Mouse (Mus musculus): Measurements from ENCODE around the gene N4bp2l2. TPM values are rescaled to one million over a fixed set of nuclear protein-coding genes. Genes with fewer than 3 reads are reported as not detected.

The N4bp2l2 gene
- polyA plus RNA-seq, 1 experiment from 2014 or later: 43.9 TPM

DNA sequence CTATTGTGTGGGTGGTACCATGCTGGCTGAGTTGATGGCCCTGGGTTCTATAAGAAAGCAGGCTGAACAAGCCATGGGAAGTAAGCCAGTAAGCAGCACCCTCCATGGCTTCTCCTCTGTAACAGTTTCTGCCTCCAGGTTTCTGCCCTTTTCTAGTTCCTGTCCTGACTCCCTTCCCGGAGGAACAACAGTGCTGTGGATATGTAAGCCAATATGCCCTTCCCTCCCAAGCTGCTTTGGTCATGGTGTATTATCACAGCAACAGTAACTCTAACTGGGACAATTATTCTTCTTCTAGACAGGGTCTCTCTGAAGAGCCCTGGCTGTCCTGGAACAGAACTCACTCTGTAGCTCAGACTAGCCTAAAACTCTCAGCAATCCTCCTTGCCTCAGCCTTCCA, 54.8 kb downstream of the N4bp2l2 start:
- Histone ChIP-seq H3K9me3 (ENCODE audit: control insufficient read depth, low read length) (no peaks in the 10 kb centered on the region), H3K9ac (ENCODE audit: low read length) (no peak overlapping the region), H3K27me3 (replicated peaks; ENCODE audit: control insufficient read depth, insufficient read depth, low read length) (no peaks in the 10 kb centered on the region), H3K4me3 (ENCODE audit: low read depth, low read length) (no peak overlapping the region), H3K27ac (ENCODE audit: low read depth) (no peak overlapping the region), H3K36me3 (ENCODE audit: control insufficient read depth, insufficient read depth, low read length) (no peaks in the 10 kb centered on the region), H3K4me1 (replicated peaks; ENCODE audit: control insufficient read depth, insufficient read depth, low read length) (no peaks in the 10 kb centered on the region), H3K4me2 (ENCODE audit: low read length) (no peak overlapping the region)
- ATAC-seq (replicated peaks; ENCODE audit: low FRiP score, low TSS enrichment, low read depth) (no peak), DNase-seq (ENCODE audit: low spot score) (no peak)
- WGBS: 85% methylated on average over 1 of the region's 1 CpGs

DNA sequence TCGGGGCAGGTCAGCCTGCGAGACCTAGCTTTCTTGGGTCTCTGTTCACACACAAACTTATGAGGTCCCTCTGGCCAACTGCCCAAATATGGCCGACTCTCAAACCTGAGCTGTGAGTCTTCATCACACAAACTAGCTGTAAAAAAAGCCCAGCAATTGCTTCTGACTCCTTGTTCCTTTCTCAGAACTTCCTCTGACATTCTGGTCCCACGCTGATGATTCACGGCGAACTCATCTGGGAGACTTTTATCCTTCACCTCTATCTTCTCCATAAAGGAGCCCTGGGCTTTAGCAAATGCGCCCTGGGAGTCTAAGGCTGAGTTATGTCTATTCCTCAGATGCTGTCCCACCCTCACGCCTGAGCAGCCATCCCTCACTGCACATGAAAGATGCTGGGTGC, 58.4 kb downstream of the N4bp2l2 start:
- Histone ChIP-seq H3K36me3 (ENCODE audit: control insufficient read depth, insufficient read depth, low read length) (no peaks in the 10 kb centered on the region), H3K4me1 (replicated peaks; ENCODE audit: control insufficient read depth, insufficient read depth, low read length) (no peaks in the 10 kb centered on the region), H3K27me3 (replicated peaks; ENCODE audit: control insufficient read depth, insufficient read depth, low read length) (no peaks in the 10 kb centered on the region), H3K9me3 (ENCODE audit: control insufficient read depth, low read length) (no peaks in the 10 kb centered on the region), H3K4me3 (ENCODE audit: low read depth, low read length) (no peak overlapping the region), H3K27ac (ENCODE audit: low read depth) (no peak overlapping the region), H3K4me2 (ENCODE audit: low read length) (no peak overlapping the region), H3K9ac (ENCODE audit: low read length) (no peak overlapping the region)
- ATAC-seq (replicated peaks; ENCODE audit: low FRiP score, low TSS enrichment, low read depth): no peak
- 88% methylated on average over 8 of the region's 8 CpGs for WGBS
- no peak for DNase-seq (ENCODE audit: low spot score)

DNA sequence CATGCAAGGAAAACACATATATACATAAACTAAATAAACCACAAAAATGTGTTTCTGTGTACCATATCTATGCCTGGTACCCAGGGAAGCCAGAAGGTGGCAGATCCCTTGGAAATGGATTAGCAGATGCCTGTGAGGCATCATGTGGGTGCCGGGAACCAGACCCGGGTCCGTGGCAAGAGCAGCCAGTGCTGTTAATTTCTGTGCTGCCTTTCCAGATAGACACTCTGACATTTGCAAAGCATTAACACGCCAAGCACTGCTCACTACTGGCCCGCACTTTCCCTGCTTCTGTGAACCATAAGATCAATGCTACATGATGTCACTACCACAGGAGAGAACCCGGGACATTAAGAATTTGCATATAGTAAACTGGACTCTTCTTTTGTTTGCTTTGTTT, 59.9 kb downstream of the N4bp2l2 start:
- ATAC-seq (replicated peaks; ENCODE audit: low FRiP score, low TSS enrichment, low read depth): no peak
- Histone ChIP-seq H3K9me3 (ENCODE audit: control insufficient read depth, low read length) (no peaks in the 10 kb centered on the region), H3K4me2 (ENCODE audit: low read length) (no peak overlapping the region), H3K27ac (ENCODE audit: low read depth) (no peak overlapping the region), H3K9ac (ENCODE audit: low read length) (no peak overlapping the region), H3K4me1 (replicated peaks; ENCODE audit: control insufficient read depth, insufficient read depth, low read length) (0 out of 2 replicates have a peak, but pooled peaks cover 4% of the 10 kb centered on the region), H3K4me3 (ENCODE audit: low read depth, low read length) (no peak overlapping the region), H3K27me3 (replicated peaks; ENCODE audit: control insufficient read depth, insufficient read depth, low read length) (no peaks in the 10 kb centered on the region), H3K36me3 (ENCODE audit: control insufficient read depth, insufficient read depth, low read length) (no peaks in the 10 kb centered on the region)
- DNase-seq (ENCODE audit: low spot score): no peak
- 92% methylated on average over 6 of the region's 6 CpGs for WGBS

DNA sequence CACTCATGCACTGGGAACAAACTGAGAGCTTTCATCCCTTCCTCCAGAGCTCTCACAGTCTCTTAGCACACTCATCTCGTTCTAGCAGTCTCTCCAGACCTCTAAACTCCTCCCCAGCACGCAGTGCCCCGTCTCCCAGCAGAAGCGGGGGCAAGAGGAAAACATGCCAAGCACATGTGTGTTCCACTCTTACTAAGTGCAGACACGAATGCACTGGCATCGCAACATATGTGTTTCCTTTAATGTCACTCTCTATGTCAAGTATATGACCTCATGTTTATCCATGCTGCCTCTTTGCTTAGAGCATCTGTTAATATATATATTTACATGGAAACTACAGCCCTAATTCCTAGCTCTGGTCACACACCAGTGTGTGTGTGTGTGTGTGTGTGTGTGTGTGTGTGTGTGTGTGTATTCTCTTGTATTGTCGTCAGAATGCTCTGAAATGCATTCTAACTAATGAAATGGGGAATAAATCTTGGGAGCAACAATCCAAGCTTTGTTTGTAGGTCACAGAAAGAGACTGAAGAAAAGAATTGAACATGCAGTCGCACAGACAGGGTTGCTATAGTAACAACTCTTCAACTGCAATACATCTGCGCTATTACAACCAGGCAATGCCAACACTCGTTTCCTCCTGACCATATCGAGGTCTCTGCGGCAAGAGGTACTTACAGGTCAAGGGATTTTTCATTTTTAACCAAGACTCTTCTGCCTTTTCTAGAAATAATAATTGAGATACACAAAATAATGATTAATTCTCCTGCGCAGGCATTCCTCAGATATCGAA, 64.3 kb downstream of the N4bp2l2 start:
- ATAC-seq (replicated peaks; ENCODE audit: low FRiP score, low TSS enrichment, low read depth) (no peak), DNase-seq (ENCODE audit: low spot score) (no peak)
- WGBS: 71% methylated on average over 14 of the region's 14 CpGs
- Histone ChIP-seq H3K27ac (ENCODE audit: low read depth) (no peak overlapping the region), H3K36me3 (ENCODE audit: control insufficient read depth, insufficient read depth, low read length) (no peaks in the 10 kb centered on the region), H3K9me3 (ENCODE audit: control insufficient read depth, low read length) (no peaks in the 10 kb centered on the region), H3K4me1 (replicated peaks; ENCODE audit: control insufficient read depth, insufficient read depth, low read length) (0 out of 2 replicates have a peak, but pooled peaks cover 4% of the 10 kb centered on the region), H3K27me3 (replicated peaks; ENCODE audit: control insufficient read depth, insufficient read depth, low read length) (no peaks in the 10 kb centered on the region), H3K4me2 (ENCODE audit: low read length) (no peak overlapping the region), H3K4me3 (ENCODE audit: low read depth, low read length) (no peak overlapping the region), H3K9ac (ENCODE audit: low read length) (no peak overlapping the region)

DNA sequence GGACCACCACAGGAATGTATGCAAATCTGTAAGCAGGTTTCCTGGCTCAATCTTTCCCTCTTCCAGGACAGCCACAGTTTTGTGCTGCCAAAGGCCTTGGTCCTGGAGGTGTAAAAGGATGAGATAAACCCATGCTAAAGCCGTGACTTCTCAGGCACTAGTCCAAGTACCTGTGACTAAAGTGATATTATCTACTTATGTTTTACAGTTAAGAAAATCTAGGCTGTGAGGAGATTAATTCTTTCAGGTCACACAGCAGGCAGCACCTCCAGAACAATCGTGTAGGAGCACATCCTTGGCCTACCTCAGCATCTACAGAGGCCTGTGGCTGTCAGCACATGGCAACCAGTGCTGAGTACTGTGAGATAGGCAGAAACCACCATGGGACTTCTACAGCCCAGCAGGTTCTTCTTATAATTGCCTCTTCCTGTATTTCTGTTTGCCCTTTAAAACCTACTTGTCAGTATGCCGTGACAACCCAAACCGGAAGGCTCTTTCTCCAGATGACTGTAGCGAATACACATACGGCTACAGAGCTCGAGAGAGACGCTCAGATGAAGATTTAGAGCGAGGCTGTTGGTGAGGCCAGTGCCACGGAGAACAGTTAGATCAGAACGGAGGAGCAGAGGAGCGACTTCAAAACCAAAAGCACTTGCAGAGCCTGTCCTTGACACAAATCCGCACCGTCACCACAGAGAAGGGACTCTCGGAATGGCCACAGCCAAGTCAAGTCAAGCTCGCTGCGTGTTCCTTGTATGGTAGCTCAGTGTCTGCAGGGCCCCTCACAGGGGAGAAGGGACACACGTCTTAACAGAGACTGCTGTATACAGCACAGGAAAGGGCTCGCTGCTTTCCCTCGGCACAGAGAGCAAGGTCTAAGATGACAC, 65.2 kb downstream of the N4bp2l2 start:
- no peak for ATAC-seq (replicated peaks; ENCODE audit: low FRiP score, low TSS enrichment, low read depth)
- Histone ChIP-seq H3K4me3 (ENCODE audit: low read depth, low read length) (no peak overlapping the region), H3K9ac (ENCODE audit: low read length) (no peak overlapping the region), H3K36me3 (ENCODE audit: control insufficient read depth, insufficient read depth, low read length) (no peaks in the 10 kb centered on the region), H3K4me2 (ENCODE audit: low read length) (no peak overlapping the region), H3K27ac (ENCODE audit: low read depth) (no peak overlapping the region), H3K9me3 (ENCODE audit: control insufficient read depth, low read length) (no peaks in the 10 kb centered on the region), H3K27me3 (replicated peaks; ENCODE audit: control insufficient read depth, insufficient read depth, low read length) (no peaks in the 10 kb centered on the region), H3K4me1 (replicated peaks; ENCODE audit: control insufficient read depth, insufficient read depth, low read length) (0 out of 2 replicates have a peak, but pooled peaks cover 4% of the 10 kb centered on the region)
- WGBS: 72% methylated on average over 20 of the region's 20 CpGs
- DNase-seq (ENCODE audit: low spot score): no peak

DNA sequence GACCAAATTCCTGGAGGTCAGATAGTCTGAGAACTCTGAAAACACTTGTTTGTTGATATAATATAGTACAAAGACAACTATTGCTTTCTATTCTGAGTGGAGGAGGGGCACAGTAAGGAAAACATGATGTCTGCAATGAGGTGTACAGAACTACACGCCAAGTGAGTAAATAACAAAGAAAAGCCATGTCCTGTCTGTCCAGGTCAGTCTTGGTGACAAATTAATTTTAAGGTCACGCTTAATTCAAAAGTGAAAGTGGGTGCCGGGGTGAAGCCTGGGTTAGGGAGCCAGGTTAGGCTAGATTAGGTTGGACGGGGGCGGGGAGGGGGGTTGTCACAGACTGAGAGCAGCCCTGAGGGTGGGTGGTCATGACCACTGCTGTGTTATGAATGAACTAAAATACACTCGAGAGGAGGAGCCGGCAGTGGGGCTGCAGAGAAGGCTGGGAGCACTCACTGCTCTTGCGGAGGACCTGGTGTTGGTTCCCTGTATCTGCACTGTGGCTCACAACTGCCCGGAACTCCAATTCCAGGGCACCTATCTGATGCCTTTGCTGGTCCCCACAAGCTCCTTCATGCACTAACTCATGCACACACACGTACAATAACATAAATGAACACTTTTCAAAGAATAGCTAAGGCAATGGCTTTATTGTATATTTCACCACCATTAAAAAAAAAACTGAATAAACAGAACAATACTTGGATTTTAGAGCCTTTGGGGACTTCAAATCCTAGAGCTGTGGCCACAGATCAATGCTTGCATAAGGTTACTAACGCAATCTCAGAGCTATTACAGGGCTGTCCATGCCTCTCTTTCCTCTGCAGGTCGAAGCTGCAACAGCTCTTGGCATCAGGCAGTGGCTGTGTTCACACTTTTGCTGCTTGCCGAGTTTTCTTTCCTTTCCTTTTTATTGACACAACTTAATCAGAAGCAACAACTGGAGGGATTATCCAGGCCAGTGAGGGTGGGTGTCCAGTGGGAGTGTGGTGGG, 66.4 kb downstream of the N4bp2l2 start:
- no peak for ATAC-seq (replicated peaks; ENCODE audit: low FRiP score, low TSS enrichment, low read depth)
- Histone ChIP-seq H3K4me2 (ENCODE audit: low read length) (no peak overlapping the region), H3K27me3 (replicated peaks; ENCODE audit: control insufficient read depth, insufficient read depth, low read length) (peaks cover 9% of the 10 kb centered on the region; the same call in 1 of the 2 replicates), H3K9me3 (ENCODE audit: control insufficient read depth, low read length) (no peaks in the 10 kb centered on the region), H3K9ac (ENCODE audit: low read length) (no peak overlapping the region), H3K36me3 (ENCODE audit: control insufficient read depth, insufficient read depth, low read length) (no peaks in the 10 kb centered on the region), H3K4me1 (replicated peaks; ENCODE audit: control insufficient read depth, insufficient read depth, low read length) (peaks cover 4% of the 10 kb centered on the region; the same call in 1 of the 2 replicates), H3K4me3 (ENCODE audit: low read depth, low read length) (no peak overlapping the region), H3K27ac (ENCODE audit: low read depth) (no peak overlapping the region)
- no peak for DNase-seq (ENCODE audit: low spot score)
- 69% methylated on average over 13 of the region's 13 CpGs for WGBS

DNA sequence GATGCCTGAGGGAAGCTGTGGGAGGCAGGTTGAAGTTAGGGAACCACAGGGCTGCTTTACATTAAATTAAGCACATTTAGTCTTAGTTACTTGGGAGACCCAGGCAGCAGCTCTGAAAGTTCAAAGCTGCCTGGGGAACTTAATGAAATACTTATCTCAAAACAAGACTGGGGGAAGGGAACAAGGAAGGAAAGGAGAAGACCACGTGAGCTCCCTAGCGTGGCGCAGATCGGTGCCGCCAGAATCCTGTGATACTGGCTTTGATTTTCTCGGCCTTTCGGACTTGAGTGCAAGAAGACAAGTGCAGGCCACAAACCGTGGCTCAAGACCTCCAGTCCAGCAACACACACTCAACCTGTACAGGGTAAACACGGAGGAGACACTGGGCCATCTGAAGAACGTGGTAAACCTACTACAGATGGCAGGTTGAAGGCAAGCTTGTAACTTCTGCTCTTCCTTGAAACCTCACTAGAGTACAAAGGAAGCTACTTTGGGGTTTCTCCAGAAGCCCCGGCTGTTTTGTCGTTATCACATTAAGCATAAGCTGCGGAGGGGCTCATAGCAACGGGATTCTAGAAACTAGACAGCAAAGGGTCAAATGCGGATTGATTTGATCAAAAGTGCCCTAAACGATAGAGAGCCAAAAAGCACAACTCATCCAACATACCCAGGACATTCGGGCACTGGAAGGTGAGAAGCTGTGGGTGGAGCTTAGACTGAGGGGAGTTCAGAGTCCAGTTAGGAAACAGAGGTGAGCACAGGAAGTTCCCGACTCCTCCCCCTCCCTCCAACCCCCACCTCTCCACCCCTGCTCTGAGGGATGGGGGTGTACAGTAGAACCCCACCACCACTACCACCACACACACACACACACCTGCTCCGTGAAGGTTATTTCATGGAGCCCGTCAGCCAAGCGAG, 67.5 kb downstream of the N4bp2l2 start:
- no peak for DNase-seq (ENCODE audit: low spot score)
- WGBS: 59% methylated on average over 21 of the region's 21 CpGs
- H3K27ac ChIP-seq (ENCODE audit: low read depth): no peak overlapping the region
- no peaks in the 10 kb centered on the region for H3K36me3 ChIP-seq (ENCODE audit: control insufficient read depth, insufficient read depth, low read length)
- H3K27me3 ChIP-seq (replicated peaks; ENCODE audit: control insufficient read depth, insufficient read depth, low read length): peaks cover 9% of the 10 kb centered on the region; the same call in 1 of the 2 replicates
- H3K4me2 ChIP-seq (ENCODE audit: low read length): no peak overlapping the region
- no peak overlapping the region for H3K9ac ChIP-seq (ENCODE audit: low read length)
- no peak for ATAC-seq (replicated peaks; ENCODE audit: low FRiP score, low TSS enrichment, low read depth)
- H3K9me3 ChIP-seq (ENCODE audit: control insufficient read depth, low read length): no peaks in the 10 kb centered on the region
- no peak overlapping the region for H3K4me3 ChIP-seq (ENCODE audit: low read depth, low read length)
- H3K4me1 ChIP-seq (replicated peaks; ENCODE audit: control insufficient read depth, insufficient read depth, low read length): peaks cover 4% of the 10 kb centered on the region; the same call in 1 of the 2 replicates

Measured in intestine, embryonic 14.5 days (tissue).